ENCODE assay signal across 31 mouse cellular contexts in genomic region chr17:87766888-87767287, GRCm38 (mm10). TPM values are rescaled to one million over a fixed set of nuclear protein-coding genes. Genes with fewer than 3 reads are reported as not detected.
DNase-seq lines count a peak whose midpoint lies in the region; ATAC-seq lines count a peak whose summit lies in the region.
"Had no signal": no experiment of that assay in that cellular context is flagged by ENCODE, and none has a peak within 500 bp of the region (broad histone marks: within the 10 kb centered on the region; RNA-seq: fewer than 3 reads in every experiment).

No protein-coding gene starts in this region.

- H3K4me1 ChIP-seq in megakaryocyte, embryonic 14.5 days, result no peaks in the 10 kb centered on the region
- H3K4me1 ChIP-seq: forebrain, embryonic 10.5 days; forebrain, embryonic 13.5 days; heart, embryonic 10.5 days; heart, embryonic 13.5 days; hindbrain, embryonic 12.5 days; hindbrain, embryonic 15.5 days had no signal

- H3K4me3 ChIP-seq in megakaryocyte, embryonic 14.5 days (replicated peaks), result peak overlapping the region; percentile 57
- H3K4me3 ChIP-seq: forebrain, embryonic 10.5 days; forebrain, embryonic 13.5 days; heart, adult 2 months; heart, embryonic 10.5 days; heart, embryonic 13.5 days; hindbrain, embryonic 12.5 days; hindbrain, embryonic 15.5 days had no signal

- no peaks in the 10 kb centered on the region for H3K36me3 ChIP-seq in megakaryocyte, embryonic 14.5 days (replicated peaks; ENCODE audit: low read length)
- H3K36me3 ChIP-seq: forebrain, embryonic 10.5 days; heart, embryonic 10.5 days; heart, embryonic 13.5 days; hindbrain, embryonic 12.5 days; hindbrain, embryonic 15.5 days had no signal

- ATAC-seq in cerebellum, adult (ENCODE audit: insufficient number of reproducible peaks, low FRiP score, low TSS enrichment), result no peak
- ATAC-seq in megakaryocyte, adult 5-6 weeks (ENCODE audit: poor library complexity, severe bottlenecking), result no peak
- ATAC-seq: activated CD4-positive, CD25-positive, alpha-beta regulatory T cell, adult 4 months; forebrain, embryonic 13.5 days; forebrain, embryonic 16.5 days; intestine, postnatal 0 days had no signal

- peak; percentile 60 to 64 for DNase-seq in cerebellum, adult 18-20 months
- DNase-seq in cerebellum, postnatal 14 days, result peak; percentile 55 to 56
- DNase-seq in cerebellum, adult 11 months, result no peak
- DNase-seq in 3T3-L1 (ENCODE audit: low read depth, low spot score), result peak; percentile 28
- DNase-seq in testis, postnatal 10 days (ENCODE audit: low spot score), result no peak
- DNase-seq: adrenal gland, adult 8-10 months; adrenal gland, postnatal 25 days; B cell, adult 2 months; gastrocnemius, postnatal 10 days; gastrocnemius, postnatal 36 days; heart, adult 2 months; heart, postnatal 14 days; heart, postnatal 4 days; kidney, adult 2 months had no signal

- peaks cover 25% of the 10 kb centered on the region for H3K9me3 ChIP-seq in megakaryocyte, embryonic 14.5 days
- H3K9me3 ChIP-seq: forebrain, embryonic 10.5 days; forebrain, embryonic 13.5 days; heart, embryonic 10.5 days; heart, embryonic 13.5 days; hindbrain, embryonic 15.5 days had no signal

- H3K27me3 ChIP-seq in megakaryocyte, embryonic 14.5 days (replicated peaks), result no peaks in the 10 kb centered on the region
- H3K27me3 ChIP-seq: forebrain, embryonic 13.5 days; heart, embryonic 13.5 days; hindbrain, embryonic 12.5 days; hindbrain, embryonic 15.5 days had no signal

RNA-seq across cellular contexts. Expression of gene Kcnk12, which starts 30.9 kb away (rescaled TPM):
- 3.4 and 4.7 TPM in 2 replicates for polyA plus RNA-seq in megakaryocyte, embryonic 14.5 days (2012; ENCODE audit: insufficient read depth, low replicate concordance)
- 1.6 and 3.6 TPM in 2 replicates for total RNA-seq in megakaryocyte, adult 5-6 weeks (2015)
- total RNA-seq in megakaryocyte, adult 5-6 weeks (2017), result 1.1 and 2.3 TPM in 2 replicates
- total RNA-seq: gastrocnemius, adult 18-20 months; gastrocnemius, postnatal 10 days; gastrocnemius, postnatal 36 days; heart, adult 2 months; heart, postnatal 14 days; MEL had no signal
- polyA plus RNA-seq: activated CD4-positive, CD25-positive, alpha-beta regulatory T cell, adult 4 months; embryonic facial prominence, embryonic 14.5 days; heart, embryonic 13.5 days; heart, embryonic 16.5 days; intestine, embryonic 14.5 days; intestine, postnatal 0 days; kidney, adult 2 months had no signal

Comparison
In these comparisons a context has a peak if more than half of its experiments do, and no peak if none do; other contexts are left out.
1. DNase-seq: peak in cerebellum, adult 18-20 months (2 of 2), cerebellum, postnatal 14 days (2 of 2) and 3T3-L1 (single experiment); none in cerebellum, adult 11 months (single experiment) and testis, postnatal 10 days (single experiment).